Mouse (Mus musculus): Measurements from ENCODE around the gene Gm10318. TPM values are rescaled to one million over a fixed set of nuclear protein-coding genes. Genes with fewer than 3 reads are reported as not detected.

Gm10318 gene
- not detected for total RNA-seq (2021)
- long read RNA-seq, experiment 1: 0 reads
- long read RNA-seq, experiment 2: 0 reads

- DNase-seq: no peak
- TF ChIP-seq CTCF (IDR thresholded peaks at IDR 0.05): no peak
- intact Hi-C loops (cut with DNase I): no loop called here
- H3K27ac ChIP-seq: no peak within 1 kb of the TSS
- H3K4me3 ChIP-seq: no peak within 1 kb of the TSS
Measured at GRCm38 (mm10) chr10:77852559-77852958, at the start of gene Gm10318. TSS of gene Gm10318 (plus strand) at chr10:77852859.

- no peak for DNase-seq
- Histone ChIP-seq H3K27ac (no peak overlapping the region), H3K4me3 (no peak overlapping the region)
- no peak for TF ChIP-seq CTCF (IDR thresholded peaks at IDR 0.05)
- intact Hi-C loops (cut with DNase I): no loop called here
Measured at GRCm38 (mm10) chr10:77804095-77804494, 48.6 kb upstream of the Gm10318 start.

- TF ChIP-seq CTCF (IDR thresholded peaks at IDR 0.05): no peak
- H3K27ac ChIP-seq: no peak within 1 kb of the TSS
- DNase-seq: no peak
- intact Hi-C loops (cut with DNase I): no loop called here
- no peak within 1 kb of the TSS for H3K4me3 ChIP-seq
Measured at GRCm38 (mm10) chr10:77811743-77812142, 40.9 kb upstream of the Gm10318 start, which contains the start of gene Gm9507. TSS of gene Gm9507 (minus strand) at chr10:77811843.

GRCm38 (mm10) chr10:77814382-77814781, 38.3 kb upstream of the Gm10318 start, which contains the start of gene Gm2696:
TSS of gene Gm2696 (plus strand) at chr10:77814682.
- H3K27ac ChIP-seq: no peak within 1 kb of the TSS
- intact Hi-C loops (cut with DNase I): no loop called here
- no peak for TF ChIP-seq CTCF (IDR thresholded peaks at IDR 0.05)
- no peak for DNase-seq
- no peak within 1 kb of the TSS for H3K4me3 ChIP-seq

- TF ChIP-seq CTCF (IDR thresholded peaks at IDR 0.05): peak; percentile 55
- DNase-seq: no peak
- intact Hi-C loops (cut with DNase I): no loop called here
- Histone ChIP-seq H3K27ac (no peak overlapping the region), H3K4me3 (no peak overlapping the region)
Measured at GRCm38 (mm10) chr10:77815514-77815913, 37.1 kb upstream of the Gm10318 start.

GRCm38 (mm10) chr10:77818523-77818922, 34.1 kb upstream of the Gm10318 start:
- H3K4me3 ChIP-seq: no peak overlapping the region
- no peak for DNase-seq
- TF ChIP-seq CTCF (IDR thresholded peaks at IDR 0.05): no peak
- no peak overlapping the region for H3K27ac ChIP-seq
- intact Hi-C loops (cut with DNase I): no loop called here

GRCm38 (mm10) chr10:77819203-77819602, 33.5 kb upstream of the Gm10318 start:
- intact Hi-C loops (cut with DNase I): no loop called here
- no peak for TF ChIP-seq CTCF (IDR thresholded peaks at IDR 0.05)
- DNase-seq: no peak
- Histone ChIP-seq H3K4me3 (no peak overlapping the region), H3K27ac (no peak overlapping the region)

GRCm38 (mm10) chr10:77826951-77827350, 25.7 kb upstream of the Gm10318 start, which contains the start of gene Krtap10-4:
TSS of gene Krtap10-4 (minus strand) at chr10:77827095.
- TF ChIP-seq CTCF (IDR thresholded peaks at IDR 0.05): no peak
- no peak within 1 kb of the TSS for H3K4me3 ChIP-seq
- intact Hi-C loops (cut with DNase I): no loop called here
- no peak within 1 kb of the TSS for H3K27ac ChIP-seq
- DNase-seq: no peak

GRCm38 (mm10) chr10:77835647-77836046, 17.0 kb upstream of the Gm10318 start, which contains the start of gene Krtap10-10:
TSS of gene Krtap10-10 (plus strand) at chr10:77835947.
- H3K4me3 ChIP-seq: no peak within 1 kb of the TSS
- H3K27ac ChIP-seq: no peak within 1 kb of the TSS
- DNase-seq: no peak
- intact Hi-C loops (cut with DNase I): no loop called here
- TF ChIP-seq CTCF (IDR thresholded peaks at IDR 0.05): no peak

GRCm38 (mm10) chr10:77839006-77839405, 13.7 kb upstream of the Gm10318 start:
- TF ChIP-seq CTCF (IDR thresholded peaks at IDR 0.05): no peak
- intact Hi-C loops (cut with DNase I): no loop called here
- Histone ChIP-seq H3K27ac (no peak overlapping the region), H3K4me3 (no peak overlapping the region)
- no peak for DNase-seq

GRCm38 (mm10) chr10:77846503-77846902, 6.2 kb upstream of the Gm10318 start, which contains the start of gene Gm36176:
TSS of gene Gm36176 (plus strand) at chr10:77846803.
- intact Hi-C loops (cut with DNase I): no loop called here

GRCm38 (mm10) chr10:77846961-77847360, 5.7 kb upstream of the Gm10318 start:
- no peak for TF ChIP-seq CTCF (IDR thresholded peaks at IDR 0.05)
- H3K4me3 ChIP-seq: no peak overlapping the region
- H3K27ac ChIP-seq: no peak overlapping the region
- no peak for DNase-seq
- intact Hi-C loops (cut with DNase I): no loop called here

More at GRCm38 (mm10) chr10:77846503-77846902, 6.2 kb upstream of the Gm10318 start, which contains the start of gene Gm36176:
- DNase-seq: no peak
- Histone ChIP-seq H3K27ac (no peak within 1 kb of the TSS), H3K4me3 (no peak within 1 kb of the TSS)
- no peak for TF ChIP-seq CTCF (IDR thresholded peaks at IDR 0.05)

GRCm38 (mm10) chr10:77847538-77847937, 5.1 kb upstream of the Gm10318 start:
- Histone ChIP-seq H3K27ac (no peak overlapping the region), H3K4me3 (no peak overlapping the region)
- TF ChIP-seq CTCF (IDR thresholded peaks at IDR 0.05): no peak
- intact Hi-C loops (cut with DNase I): no loop called here
- DNase-seq: no peak

GRCm38 (mm10) chr10:77861675-77862074, 9.0 kb downstream of the Gm10318 start, which contains the start of gene Gm3285:
TSS of gene Gm3285 (plus strand) at chr10:77861975.
- H3K27ac ChIP-seq: no peak within 1 kb of the TSS
- TF ChIP-seq CTCF (IDR thresholded peaks at IDR 0.05): no peak
- no peak within 1 kb of the TSS for H3K4me3 ChIP-seq
- no peak for DNase-seq
- intact Hi-C loops (cut with DNase I): no loop called here
